Comparison of ENCODE assay signal across 21 mouse cellular contexts in genomic region chr19:56946727-56947126, GRCm38 (mm10).
"Had no signal": no experiment of that assay in that cellular context is flagged by ENCODE, and none has a peak within 500 bp of the region (broad histone marks: within the 10 kb centered on the region; RNA-seq: fewer than 3 reads in every experiment).

No protein-coding gene starts in this region.

- H3K4me1 ChIP-seq: lung, embryonic 15.5 days; megakaryocyte, embryonic 14.5 days; midbrain, embryonic 13.5 days; midbrain, embryonic 15.5 days had no signal

- H3K27ac ChIP-seq: lung, embryonic 15.5 days; macrophage; midbrain, embryonic 13.5 days; midbrain, embryonic 15.5 days; neural tube, embryonic 13.5 days; neural tube, embryonic 15.5 days had no signal

- H3K36me3 ChIP-seq: lung, embryonic 15.5 days; midbrain, embryonic 13.5 days; midbrain, embryonic 15.5 days; neural tube, embryonic 15.5 days had no signal

- ATAC-seq: lung, postnatal 0 days; midbrain, embryonic 13.5 days; midbrain, embryonic 15.5 days had no signal

- H3K27me3 ChIP-seq: lung, embryonic 15.5 days; midbrain, embryonic 13.5 days; midbrain, embryonic 15.5 days; neural tube, embryonic 13.5 days; neural tube, embryonic 15.5 days had no signal

- H3K4me3 ChIP-seq: lung, embryonic 15.5 days; megakaryocyte, embryonic 14.5 days; midbrain, embryonic 13.5 days; midbrain, embryonic 15.5 days; myocyte; neural tube, embryonic 13.5 days; neural tube, embryonic 15.5 days had no signal

- DNase-seq: lung, adult 2 months; lung, postnatal 14 days; lung, postnatal 36 days; retina, postnatal 1 day; right cerebral cortex, adult 18-20 months; right cerebral cortex, postnatal 25 days; right cerebral cortex, postnatal 4 days; spleen, adult 18-20 months; thymus, adult 18-20 months; thymus, postnatal 14 days; thymus, postnatal 36 days had no signal

- H3K4me2 ChIP-seq: lung, embryonic 15.5 days; midbrain, embryonic 11.5 days; midbrain, embryonic 13.5 days; midbrain, embryonic 15.5 days; neural tube, embryonic 13.5 days; neural tube, embryonic 15.5 days had no signal

- H3K9me3 ChIP-seq: lung, embryonic 15.5 days; midbrain, embryonic 13.5 days; midbrain, embryonic 15.5 days; neural tube, embryonic 13.5 days; neural tube, embryonic 15.5 days had no signal

- H3K9ac ChIP-seq: lung, embryonic 15.5 days; midbrain, embryonic 13.5 days; midbrain, embryonic 15.5 days; neural tube, embryonic 13.5 days; neural tube, embryonic 15.5 days had no signal
